Mouse (Mus musculus) lung, postnatal 0 days (tissue): ENCODE measurements at regions not wholly inside any gene's neighbourhood (a gene's known extent, or its start where the extent isn't known, plus 50 kb on each side); places are given as distances from the start of the nearest gene placed in this dataset.

Experiments used
- ATAC-seq: fragments of 200-750 bp; cut with Nextera tagmentation; 2 replicates; pipeline ENCODE4 v1.8.0; 2017; ENCODE audit warnings: moderate library complexity
- DNase-seq: peaks from one replicate; pipeline ENCODE4 v3.0.0-alpha.2; 2016; ENCODE audit warnings: low spot score
- H3K27ac ChIP-seq: fragments of 300-500 bp; sonication (generic); 2 replicates; pipeline ENCODE4 v1.5.1; 2014; ENCODE audit warnings: antibody characterized with exemption, mild to moderate bottlenecking, low read length, mixed read lengths
- H3K27me3 ChIP-seq: fragments of 300-500 bp; sonication (generic); replicated peaks from 2 replicates; pipeline ENCODE4 v1.6.1; 2014; ENCODE audit warnings: low read length, mixed read lengths; ENCODE audit not compliant: insufficient read depth
- H3K36me3 ChIP-seq: fragments of 300-500 bp; sonication (generic); 2 replicates; pipeline ENCODE4 v1.6.1; 2014; ENCODE audit warnings: low read length, mixed read lengths; ENCODE audit not compliant: insufficient read depth
- H3K4me1 ChIP-seq: fragments of 300-500 bp; sonication (generic); 2 replicates; pipeline ENCODE4 v1.6.1; 2014; ENCODE audit warnings: antibody characterized with exemption, low read depth, low read length, mixed read lengths; ENCODE audit not compliant: insufficient read depth
- H3K4me2 ChIP-seq: fragments of 300-500 bp; sonication (generic); replicated peaks from 2 replicates; pipeline ENCODE4 v1.6.1; 2014; ENCODE audit warnings: low read depth, mild to moderate bottlenecking, low read length, moderate library complexity, mixed read lengths
- H3K4me3 ChIP-seq: fragments of 300-500 bp; sonication (generic); 2 replicates; pipeline ENCODE4 v1.5.1; 2014; ENCODE audit warnings: low read depth, low read length
- H3K9ac ChIP-seq: fragments of 300-500 bp; sonication (generic); replicated peaks from 2 replicates; pipeline ENCODE4 v1.6.1; 2014; ENCODE audit warnings: low read depth, mild to moderate bottlenecking
- H3K9me3 ChIP-seq: fragments of 300-500 bp; sonication (generic); 2 replicates; pipeline ENCODE4 v1.6.1; 2016; ENCODE audit warnings: low read length, mixed read lengths
- CTCF ChIP-seq: IDR thresholded peaks from 2 replicates; pipeline ENCODE4 v1.5.1; 2016; ENCODE audit warnings: antibody characterized with exemption, mild to moderate bottlenecking
- EP300 ChIP-seq: IDR thresholded peaks from 2 replicates; pipeline ENCODE4 v1.6.1; 2016; ENCODE audit warnings: antibody characterized with exemption, mild to moderate bottlenecking, control low read depth
- WGBS: fragments of 180-500 bp; shearing (Covaris S2); extraction: QIAGEN DNeasy Blood & Tissue Kit; methylation state at CpG from one replicate; pipeline ENCODE4 v1.1.7; 2014; 5-methylcytosine and 5-hydroxymethylcytosine counted together

DNA sequence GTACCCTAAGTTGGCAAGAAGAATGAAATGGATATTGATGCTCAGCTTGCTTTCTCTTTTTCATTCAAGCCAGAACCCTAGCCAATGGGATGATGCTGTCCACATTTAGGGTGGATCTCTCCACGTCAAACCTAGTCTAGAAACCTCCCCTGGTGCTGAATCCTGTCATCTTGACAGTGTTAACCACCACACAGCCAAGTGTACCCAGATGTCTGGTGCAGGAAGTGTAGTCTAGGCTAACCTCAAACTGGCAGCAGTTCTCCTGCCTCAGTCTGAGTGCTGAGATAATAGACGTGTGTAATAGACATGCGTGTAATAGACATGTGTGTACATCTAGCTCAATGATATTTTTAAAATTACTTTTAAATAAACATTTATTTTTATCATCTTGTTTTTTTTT is 233.1 kb downstream of the Ikzf2 start:
- no peak for ATAC-seq
- WGBS = 73% methylated on average over 3 of the region's 3 CpGs

DNA sequence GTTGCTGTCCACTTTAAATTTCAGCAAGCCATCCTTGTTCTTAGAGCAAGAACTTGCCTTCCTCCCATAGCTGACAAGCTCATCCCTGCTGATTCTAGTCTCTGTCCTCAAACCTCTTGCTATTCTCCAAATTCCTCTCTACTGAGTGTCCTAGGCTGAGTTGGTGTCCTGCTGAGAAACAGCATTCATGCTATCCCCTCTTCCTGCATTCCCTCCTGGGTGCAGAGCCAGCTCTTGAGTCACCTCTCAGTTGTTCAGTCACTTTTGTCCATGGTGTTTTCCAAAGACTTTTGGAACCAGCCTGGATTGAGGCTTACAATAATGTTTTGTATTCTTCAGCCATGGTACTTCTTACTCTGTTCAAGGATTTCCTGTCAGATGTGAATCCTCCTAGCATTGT is 234.1 kb downstream of the Ikzf2 start:
- no peak for TF ChIP-seq EP300
- TF ChIP-seq CTCF = no peak
- Histone ChIP-seq H3K27ac (no peak overlapping the region), H3K4me2 (no peak overlapping the region), H3K9ac (no peak overlapping the region), H3K4me1 (no peaks in the 10 kb centered on the region), H3K27me3 (no peaks in the 10 kb centered on the region), H3K36me3 (no peaks in the 10 kb centered on the region), H3K9me3 (no peaks in the 10 kb centered on the region), H3K4me3 (no peak overlapping the region)
- DNase-seq (no peak), ATAC-seq (no peak)

More for the DNA sequence above, 233.1 kb downstream of the Ikzf2 start:
- TF ChIP-seq CTCF (no peak), EP300 (no peak)
- no peak overlapping the region for H3K9ac ChIP-seq
- H3K4me1 ChIP-seq = no peaks in the 10 kb centered on the region
- no peak overlapping the region for H3K4me2 ChIP-seq
- no peaks in the 10 kb centered on the region for H3K9me3 ChIP-seq
- H3K36me3 ChIP-seq = no peaks in the 10 kb centered on the region
- H3K27ac ChIP-seq = no peak overlapping the region
- no peak overlapping the region for H3K4me3 ChIP-seq
- no peak for DNase-seq
- H3K27me3 ChIP-seq = no peaks in the 10 kb centered on the region

DNA sequence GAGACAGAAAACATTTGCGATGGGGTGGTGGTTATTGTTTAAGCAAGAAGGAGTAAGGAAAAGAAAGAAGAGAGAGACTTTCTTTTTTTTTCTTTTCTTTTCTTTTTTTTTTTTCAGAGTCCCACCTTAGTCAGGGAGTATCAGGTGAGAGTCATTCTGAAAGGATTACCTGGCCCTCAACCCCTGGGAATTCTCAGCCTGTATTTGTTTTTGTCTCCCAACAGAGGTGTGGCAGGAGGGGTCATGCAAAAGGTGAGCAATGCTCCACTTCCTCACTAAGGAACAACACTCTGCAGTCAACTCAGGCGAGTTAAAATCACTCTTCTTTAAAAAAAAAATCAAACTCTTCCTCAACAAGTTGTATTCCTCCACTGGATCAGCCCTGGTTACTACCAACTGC is 236.6 kb downstream of the Ikzf2 start:
- no peaks in the 10 kb centered on the region for H3K4me1 ChIP-seq

DNA sequence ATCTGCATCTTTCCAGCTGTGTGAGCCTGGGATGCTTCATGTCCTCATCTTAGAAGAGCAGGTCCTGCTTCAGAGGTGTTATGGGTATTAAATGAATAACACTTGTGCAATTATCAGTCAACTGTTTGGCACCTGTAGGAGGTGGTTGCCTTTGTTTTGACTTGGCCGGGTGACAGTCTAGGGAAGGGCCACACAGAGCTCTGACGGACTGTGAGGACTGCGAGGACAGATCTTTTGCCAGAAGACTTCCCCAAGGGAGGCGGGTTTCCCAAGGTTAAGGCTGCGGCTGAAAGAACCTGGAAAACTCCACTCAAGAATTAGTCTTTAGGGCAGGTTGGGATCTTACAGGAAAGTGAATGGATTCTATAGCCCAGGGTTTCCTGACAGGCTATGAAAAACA is 239.8 kb downstream of the Ikzf2 start:
- Histone ChIP-seq H3K27ac (no peak overlapping the region), H3K4me1 (no peaks in the 10 kb centered on the region), H3K9ac (no peak overlapping the region), H3K36me3 (no peaks in the 10 kb centered on the region), H3K27me3 (no peaks in the 10 kb centered on the region), H3K9me3 (no peaks in the 10 kb centered on the region), H3K4me3 (no peak overlapping the region), H3K4me2 (no peak overlapping the region)
- ATAC-seq (no peak), DNase-seq (no peak)
- WGBS = 77% methylated on average over 5 of the region's 5 CpGs
- TF ChIP-seq EP300 (no peak), CTCF (no peak)

More for the DNA sequence above, 236.6 kb downstream of the Ikzf2 start:
- Histone ChIP-seq H3K9me3 (no peaks in the 10 kb centered on the region), H3K9ac (no peak overlapping the region), H3K4me2 (no peak overlapping the region), H3K36me3 (no peaks in the 10 kb centered on the region), H3K27ac (no peak overlapping the region), H3K4me3 (no peak overlapping the region), H3K27me3 (no peaks in the 10 kb centered on the region)
- no peak for ATAC-seq
- WGBS = 38% methylated on average over 2 of the region's 2 CpGs
- no peak for DNase-seq
- no peak for TF ChIP-seq CTCF
- no peak for TF ChIP-seq EP300

GRCm38 (mm10) chr1:69444722-69445121 is 242.3 kb downstream of the Ikzf2 start:
- no peak for ATAC-seq
- no peak overlapping the region for H3K9ac ChIP-seq
- WGBS = 69% methylated on average over 4 of the region's 4 CpGs

GRCm38 (mm10) chr1:69443466-69443865 is 243.6 kb downstream of the Ikzf2 start:
- Histone ChIP-seq H3K9me3 (no peaks in the 10 kb centered on the region), H3K27me3 (no peaks in the 10 kb centered on the region), H3K27ac (no peak overlapping the region), H3K36me3 (no peaks in the 10 kb centered on the region), H3K4me3 (no peak overlapping the region), H3K9ac (no peak overlapping the region), H3K4me2 (no peak overlapping the region), H3K4me1 (no peaks in the 10 kb centered on the region)
- no peak for ATAC-seq
- DNase-seq = no peak
- WGBS = 50% methylated on average over 7 of the region's 7 CpGs
- TF ChIP-seq EP300 (no peak), CTCF (no peak)

More at GRCm38 (mm10) chr1:69444722-69445121, 242.3 kb downstream of the Ikzf2 start:
- no peak overlapping the region for H3K4me3 ChIP-seq
- H3K4me2 ChIP-seq = no peak overlapping the region
- H3K36me3 ChIP-seq = no peaks in the 10 kb centered on the region
- no peak overlapping the region for H3K27ac ChIP-seq
- DNase-seq = no peak
- no peaks in the 10 kb centered on the region for H3K27me3 ChIP-seq
- TF ChIP-seq CTCF = no peak
- no peaks in the 10 kb centered on the region for H3K9me3 ChIP-seq
- no peaks in the 10 kb centered on the region for H3K4me1 ChIP-seq
